ENCODE assay signal across 15 mouse cellular contexts in genomic region chr19:61049413-61049812, GRCm38 (mm10).
DNase-seq lines count a peak whose midpoint lies in the region; ATAC-seq and TF ChIP-seq lines count a peak whose summit lies in the region.
"Had no signal": no experiment of that assay in that cellular context is flagged by ENCODE, and none has a peak within 500 bp of the region (broad histone marks: within the 10 kb centered on the region; RNA-seq: fewer than 3 reads in every experiment).

No protein-coding gene starts in this region.

- no peak overlapping the region for H3K4me3 ChIP-seq in gastrocnemius, adult 2 months
- H3K4me3 ChIP-seq in lung, postnatal 0 days (ENCODE audit: low read depth, low read length), result no peak overlapping the region
- no peak overlapping the region for H3K4me3 ChIP-seq in layer of hippocampus, adult 2 months
- H3K4me3 ChIP-seq in midbrain, postnatal 0 days (ENCODE audit: low read depth, low read length), result no peak overlapping the region
- H3K4me3 ChIP-seq: embryonic facial prominence, embryonic 12.5 days; forebrain, embryonic 13.5 days; heart, embryonic 12.5 days; intestine, embryonic 15.5 days; liver, embryonic 15.5 days had no signal

- H3K9me3 ChIP-seq in lung, postnatal 0 days (ENCODE audit: low read length), result no peaks in the 10 kb centered on the region
- H3K9me3 ChIP-seq in midbrain, postnatal 0 days (ENCODE audit: low read length), result no peaks in the 10 kb centered on the region
- H3K9me3 ChIP-seq: embryonic facial prominence, embryonic 12.5 days; forebrain, embryonic 13.5 days; intestine, embryonic 15.5 days; liver, embryonic 15.5 days had no signal

- intact Hi-C loops in gastrocnemius, postnatal 36 days (cut with DNase I), result no loop called here
- intact Hi-C loops in gastrocnemius, adult 2 months (cut with DNase I), result no loop called here

- ATAC-seq in lung, postnatal 0 days, result peak; percentile 64
- no peak for ATAC-seq in midbrain, postnatal 0 days (ENCODE audit: low FRiP score)
- ATAC-seq: forebrain, embryonic 13.5 days; intestine, embryonic 15.5 days had no signal

- no peaks in the 10 kb centered on the region for H3K36me3 ChIP-seq in lung, postnatal 0 days (ENCODE audit: insufficient read depth, low read length)
- H3K36me3 ChIP-seq in midbrain, postnatal 0 days (ENCODE audit: insufficient read depth, low read length), result no peaks in the 10 kb centered on the region
- H3K36me3 ChIP-seq: embryonic facial prominence, embryonic 12.5 days; intestine, embryonic 15.5 days; liver, embryonic 15.5 days had no signal

- H3K4me2 ChIP-seq in lung, postnatal 0 days (replicated peaks; ENCODE audit: low read depth, low read length), result no peak overlapping the region
- H3K4me2 ChIP-seq in midbrain, postnatal 0 days (ENCODE audit: low read depth, low read length, poor library complexity, severe bottlenecking), result no peak overlapping the region
- H3K4me2 ChIP-seq: embryonic facial prominence, embryonic 12.5 days; forebrain, embryonic 13.5 days; heart, embryonic 12.5 days; intestine, embryonic 15.5 days; liver, embryonic 15.5 days had no signal

- TF ChIP-seq EP300 in lung, postnatal 0 days (IDR thresholded peaks at IDR 0.05), result peak; percentile 28; the same call in 1 of the 2 replicates

- H3K27me3 ChIP-seq in lung, postnatal 0 days (replicated peaks; ENCODE audit: insufficient read depth, low read length), result no peaks in the 10 kb centered on the region
- no peaks in the 10 kb centered on the region for H3K27me3 ChIP-seq in midbrain, postnatal 0 days (ENCODE audit: insufficient read depth, low read length)
- H3K27me3 ChIP-seq: embryonic facial prominence, embryonic 12.5 days; forebrain, embryonic 13.5 days; heart, embryonic 12.5 days; intestine, embryonic 15.5 days; liver, embryonic 15.5 days had no signal

- peak overlapping the region; percentile 41; the same call in 1 of the 2 replicates for H3K27ac ChIP-seq in gastrocnemius, adult 2 months
- no peak overlapping the region for H3K27ac ChIP-seq in lung, postnatal 0 days (ENCODE audit: low read length)
- no peak overlapping the region for H3K27ac ChIP-seq in layer of hippocampus, adult 2 months
- no peak overlapping the region for H3K27ac ChIP-seq in midbrain, postnatal 0 days (ENCODE audit: low read depth, low read length)
- H3K27ac ChIP-seq: embryonic facial prominence, embryonic 12.5 days; forebrain, embryonic 13.5 days; intestine, embryonic 15.5 days; liver, embryonic 15.5 days had no signal

- 59% methylated on average over 1 of the region's 1 CpGs for WGBS in lung, postnatal 0 days
- WGBS in midbrain, postnatal 0 days, result 79% methylated on average over 1 of the region's 1 CpGs

- H3K4me1 ChIP-seq in lung, postnatal 0 days (ENCODE audit: insufficient read depth, low read depth, low read length), result peaks cover 3% of the 10 kb centered on the region; the same call in 1 of the 2 replicates
- no peaks in the 10 kb centered on the region for H3K4me1 ChIP-seq in midbrain, postnatal 0 days (ENCODE audit: insufficient read depth, low read length)
- H3K4me1 ChIP-seq: embryonic facial prominence, embryonic 12.5 days; forebrain, embryonic 13.5 days; intestine, embryonic 15.5 days; liver, embryonic 15.5 days had no signal

- DNase-seq in gastrocnemius, adult 18-20 months (ENCODE audit: low spot score), result peak; percentile 40
- no peak for DNase-seq in gastrocnemius, postnatal 36 days
- peak; percentile 77 for DNase-seq in adipocyte (ENCODE audit: low spot score)
- peak; percentile 27 for DNase-seq in gastrocnemius, adult 2 months
- peak; percentile 64 for DNase-seq in lung, postnatal 0 days (ENCODE audit: low spot score)
- no peak for DNase-seq in testis, postnatal 14 days (ENCODE audit: low spot score)
- no peak for DNase-seq in layer of hippocampus, adult 2 months (ENCODE audit: low spot score in 2 of 2)
- DNase-seq in midbrain, postnatal 0 days (ENCODE audit: low spot score), result no peak
- DNase-seq: retina, postnatal 1 day; thymus, adult 18-20 months had no signal

- H3K9ac ChIP-seq in lung, postnatal 0 days (replicated peaks; ENCODE audit: low read depth), result no peak overlapping the region
- H3K9ac ChIP-seq in midbrain, postnatal 0 days (replicated peaks; ENCODE audit: low read length, poor library complexity, severe bottlenecking), result no peak overlapping the region
- H3K9ac ChIP-seq: embryonic facial prominence, embryonic 12.5 days; forebrain, embryonic 13.5 days; heart, embryonic 12.5 days; intestine, embryonic 15.5 days; liver, embryonic 15.5 days had no signal

- TF ChIP-seq CTCF in gastrocnemius, adult 2 months (IDR thresholded peaks at IDR 0.05), result no peak
- no peak for TF ChIP-seq CTCF in lung, postnatal 0 days (IDR thresholded peaks at IDR 0.05)
- no peak for TF ChIP-seq CTCF in layer of hippocampus, adult 2 months (conservative IDR thresholded peaks at IDR 0.05)
- no peak for TF ChIP-seq CTCF in midbrain, postnatal 0 days (IDR thresholded peaks at IDR 0.05)

Comparison
In these comparisons a context has a peak if more than half of its experiments do, and no peak if none do; other contexts are left out.
1. DNase-seq: peak in gastrocnemius, adult 18-20 months (single experiment), adipocyte (single experiment), gastrocnemius, adult 2 months (single experiment) and lung, postnatal 0 days (single experiment); none in gastrocnemius, postnatal 36 days (0 of 2), testis, postnatal 14 days (single experiment), layer of hippocampus, adult 2 months (0 of 2) and midbrain, postnatal 0 days (single experiment).